Mouse (Mus musculus) liver, adult 2 months (tissue): ENCODE results near the gene Slc39a11. TPM values are rescaled to one million over a fixed set of nuclear protein-coding genes. Genes with fewer than 3 reads are reported as not detected.

Source experiments
- DNase-seq: peaks from one replicate; pipeline ENCODE4 v3.0.0-alpha.2; 2011; ENCODE audit warnings: low read depth, low spot score; ENCODE audit errors: extremely low read depth
- H3K27ac ChIP-seq: fragments of 200-500 bp; replicated peaks from 2 replicates; pipeline ENCODE4 v1.5.1; 2012; ENCODE audit warnings: low read depth, mild to moderate bottlenecking, control low read depth, inconsistent platforms, low read length; ENCODE audit not compliant: insufficient read depth
- H3K27me3 ChIP-seq: fragments of 200-500 bp; 2 replicates; pipeline ENCODE4 v1.6.1; 2012; ENCODE audit warnings: mild to moderate bottlenecking, moderate library complexity, low read length, inconsistent platforms; ENCODE audit not compliant: control insufficient read depth, insufficient read depth
- H3K36me3 ChIP-seq: fragments of 200-500 bp; 2 replicates; pipeline ENCODE4 v1.6.1; 2012; ENCODE audit warnings: low read length, inconsistent platforms; ENCODE audit not compliant: control insufficient read depth, insufficient read depth
- H3K4me1 ChIP-seq: fragments of 200-500 bp; 2 replicates; pipeline ENCODE4 v1.6.1; 2011; ENCODE audit warnings: low read length; ENCODE audit not compliant: control insufficient read depth, insufficient read depth
- H3K4me3 ChIP-seq: fragments of 200-500 bp; 2 replicates; pipeline ENCODE4 v1.5.1; 2011; ENCODE audit warnings: low read depth, mild to moderate bottlenecking, control low read depth, low read length, moderate library complexity; ENCODE audit not compliant: insufficient read depth
- H3K79me2 ChIP-seq: fragments of 200-500 bp; 2 replicates; pipeline ENCODE4 v1.6.1; 2012; ENCODE audit warnings: inconsistent platforms, mild to moderate bottlenecking, low read length, moderate library complexity; ENCODE audit not compliant: control insufficient read depth, insufficient read depth
- H3K9ac ChIP-seq: fragments of 200-500 bp; 2 replicates; pipeline ENCODE4 v1.6.1; 2012; ENCODE audit warnings: low read depth, mild to moderate bottlenecking, control low read depth, inconsistent platforms, low read length
- CTCF ChIP-seq: fragments of 200-500 bp; IDR thresholded peaks from 2 replicates; pipeline ENCODE4 v1.5.1; 2011; ENCODE audit warnings: low read depth, low read length, control low read depth
- POLR2A ChIP-seq: fragments of 200-500 bp; IDR thresholded peaks from 2 replicates; pipeline ENCODE4 v1.6.1; 2011; ENCODE audit warnings: low read length, control low read depth; ENCODE audit not compliant: insufficient read depth; ENCODE audit errors: extremely low read depth
- WGBS: fragments of 180-500 bp; shearing (Covaris S2); methylation state at CpG from one replicate; pipeline ENCODE4 v1.1.7; 2018; 5-methylcytosine and 5-hydroxymethylcytosine counted together
- polyA plus RNA-seq: library from polyadenylated mRNA; depleted of rRNA; stranded (reverse); fragments of >200 nt; gene quantifications from 2 replicates; pipeline ENCODE4 v1.2.3, GENCODE M21; 2012; rRNA removed
- total RNA-seq: library from RNA; depleted of rRNA; stranded (reverse); fragments of >200 nt; gene quantifications from 2 replicates; pipeline ENCODE4 v1.2.3, GENCODE M21; 2014; rRNA removed

The Slc39a11 gene
- total RNA-seq: 18.8 and 21.5 TPM in 2 replicates
- 22.8 and 27.2 TPM in 2 replicates for polyA plus RNA-seq

- peak within 1 kb of the TSS; percentile 85 for H3K4me3 ChIP-seq
- H3K79me2 ChIP-seq: no peaks in the 10 kb centered on the region
- H3K4me1 ChIP-seq: peaks cover 7% of the 10 kb centered on the region; the same call in 1 of the 2 replicates
- no peaks in the 10 kb centered on the region for H3K27me3 ChIP-seq
- peak within 1 kb of the TSS; percentile 72 for H3K27ac ChIP-seq
- 0 out of 2 replicates have a peak, but pooled peaks have one; percentile 56 for TF ChIP-seq POLR2A
- TF ChIP-seq CTCF: no peak
- H3K36me3 ChIP-seq: peaks cover 11% of the 10 kb centered on the region; the same call in 1 of the 2 replicates
- WGBS: under 1% methylated on average over 87 of the region's 91 CpGs
- DNase-seq: peak; percentile 45
- H3K9ac ChIP-seq: peak within 1 kb of the TSS; percentile 92
Measured at GRCm38 (mm10) chr11:113649353-113650210, at the start of gene Slc39a11. Gene Slc39a11, minus strand, starts transcription at chr11:113650079.

- 90% methylated on average over 7 of the region's 7 CpGs for WGBS
- H3K27ac ChIP-seq: no peak overlapping the region
- no peaks in the 10 kb centered on the region for H3K79me2 ChIP-seq
- no peak overlapping the region for H3K4me3 ChIP-seq
- TF ChIP-seq CTCF (no peak), POLR2A (no peak)
- H3K9ac ChIP-seq: no peak overlapping the region
- H3K36me3 ChIP-seq: no peaks in the 10 kb centered on the region
- no peaks in the 10 kb centered on the region for H3K27me3 ChIP-seq
- H3K4me1 ChIP-seq: peaks cover 4% of the 10 kb centered on the region
- no peak for DNase-seq
Measured at GRCm38 (mm10) chr11:113699643-113700042, 49.8 kb upstream of the Slc39a11 start.

- Histone ChIP-seq H3K9ac (no peak overlapping the region), H3K36me3 (no peaks in the 10 kb centered on the region), H3K27me3 (no peaks in the 10 kb centered on the region), H3K4me1 (peaks cover 4% of the 10 kb centered on the region), H3K27ac (no peak overlapping the region), H3K4me3 (no peak overlapping the region), H3K79me2 (no peaks in the 10 kb centered on the region)
- 18% methylated on average over 12 of the region's 12 CpGs for WGBS
- TF ChIP-seq CTCF (no peak), POLR2A (no peak)
- peak; percentile 99 for DNase-seq
Measured at GRCm38 (mm10) chr11:113698013-113698545, 48.2 kb upstream of the Slc39a11 start.

GRCm38 (mm10) chr11:113697571-113697970, 47.7 kb upstream of the Slc39a11 start:
- H3K27ac ChIP-seq: peak overlapping the region; percentile 20

GRCm38 (mm10) chr11:113691851-113692250, 42.0 kb upstream of the Slc39a11 start:
- Histone ChIP-seq H3K9ac (no peak overlapping the region), H3K27ac (no peak overlapping the region), H3K4me1 (peaks cover 5% of the 10 kb centered on the region), H3K36me3 (no peaks in the 10 kb centered on the region; the same call in 1 of the 2 replicates), H3K4me3 (no peak overlapping the region), H3K79me2 (no peaks in the 10 kb centered on the region), H3K27me3 (no peaks in the 10 kb centered on the region)
- 86% methylated on average over 3 of the region's 3 CpGs for WGBS
- DNase-seq: no peak
- no peak for TF ChIP-seq CTCF
- no peak for TF ChIP-seq POLR2A

More at GRCm38 (mm10) chr11:113697571-113697970, 47.7 kb upstream of the Slc39a11 start:
- H3K9ac ChIP-seq: no peak overlapping the region
- no peak for DNase-seq
- TF ChIP-seq POLR2A (no peak), CTCF (no peak)
- no peaks in the 10 kb centered on the region for H3K27me3 ChIP-seq
- no peaks in the 10 kb centered on the region for H3K36me3 ChIP-seq
- H3K4me3 ChIP-seq: no peak overlapping the region
- H3K4me1 ChIP-seq: peaks cover 4% of the 10 kb centered on the region
- WGBS: 52% methylated on average over 5 of the region's 5 CpGs
- no peaks in the 10 kb centered on the region for H3K79me2 ChIP-seq
